Mouse (Mus musculus) midbrain, postnatal 0 days (tissue): ENCODE results near the gene Bag3. TPM values are rescaled to one million over a fixed set of nuclear protein-coding genes. Genes with fewer than 3 reads are reported as not detected.
A peak's percentile ranks its signal among the peaks of the same experiment; 100 is the strongest.

ENCODE experiments used
- ATAC-seq: fragments of 200-750 bp; cut with Nextera tagmentation; 2 replicates; pipeline ENCODE4 v1.8.0; 2017; ENCODE audit warnings: moderate number of reproducible peaks, mild to moderate bottlenecking, moderate TSS enrichment, moderate library complexity; ENCODE audit not compliant: low FRiP score
- DNase-seq: peaks from one replicate; pipeline ENCODE4 v3.0.0-alpha.2; 2015; ENCODE audit warnings: low spot score
- H3K27ac ChIP-seq: fragments of 300-500 bp; sonication (generic); 2 replicates; pipeline ENCODE4 v1.5.1; 2014; ENCODE audit warnings: low read depth, mild to moderate bottlenecking, low read length, mixed read lengths
- H3K27me3 ChIP-seq: fragments of 300-500 bp; sonication (generic); 2 replicates; pipeline ENCODE4 v1.6.1; 2014; ENCODE audit warnings: low read length, control low read depth, mixed read lengths; ENCODE audit not compliant: insufficient read depth
- H3K36me3 ChIP-seq: fragments of 300-500 bp; sonication (generic); 2 replicates; pipeline ENCODE4 v1.6.1; 2014; ENCODE audit warnings: low read length, control low read depth, mixed read lengths; ENCODE audit not compliant: insufficient read depth
- H3K4me1 ChIP-seq: fragments of 300-500 bp; sonication (generic); 2 replicates; pipeline ENCODE4 v1.6.1; 2014; ENCODE audit warnings: mild to moderate bottlenecking, control low read depth, antibody characterized with exemption, low read length, mixed read lengths; ENCODE audit not compliant: insufficient read depth
- H3K4me2 ChIP-seq: fragments of 300-500 bp; sonication (generic); 2 replicates; pipeline ENCODE4 v1.6.1; 2014; ENCODE audit warnings: low read depth, mild to moderate bottlenecking, low read length, mixed read lengths; ENCODE audit not compliant: poor library complexity, severe bottlenecking
- H3K4me3 ChIP-seq: fragments of 300-500 bp; sonication (generic); 2 replicates; pipeline ENCODE4 v1.5.1; 2014; ENCODE audit warnings: low read depth, mild to moderate bottlenecking, low read length, moderate library complexity
- H3K9ac ChIP-seq: fragments of 300-500 bp; sonication (generic); replicated peaks from 2 replicates; pipeline ENCODE4 v1.6.1; 2014; ENCODE audit warnings: mild to moderate bottlenecking, low read length, moderate library complexity, mixed read lengths; ENCODE audit not compliant: poor library complexity, severe bottlenecking
- H3K9me3 ChIP-seq: fragments of 300-500 bp; sonication (generic); 2 replicates; pipeline ENCODE4 v1.6.1; 2016; ENCODE audit warnings: low read length, control low read depth
- CTCF ChIP-seq: IDR thresholded peaks from 2 replicates; pipeline ENCODE4 v1.5.1; 2016; ENCODE audit warnings: antibody characterized with exemption, mild to moderate bottlenecking
- WGBS: fragments of 180-500 bp; shearing (Covaris S2); extraction: QIAGEN DNeasy Blood & Tissue Kit; methylation state at CpG from one replicate; pipeline ENCODE4 v1.1.7; 2014; 5-methylcytosine and 5-hydroxymethylcytosine counted together
- polyA plus RNA-seq: library from polyadenylated mRNA; unstranded; fragments of >200 nt; fragmentation: Nextera tagmentation; extraction: Ambion mirVana; gene quantifications from 2 replicates; pipeline ENCODE4 v1.2.1, GENCODE M21; 2015
- total RNA-seq: library from RNA; depleted of rRNA; stranded (reverse); fragments of >200 nt; gene quantifications from 2 replicates; pipeline ENCODE4 v1.2.3, GENCODE M21; 2014

Gene Bag3
- total and polyA plus RNA-seq, 2 experiments from 2014 or later, result 3.7 to 4.9 TPM

DNA sequence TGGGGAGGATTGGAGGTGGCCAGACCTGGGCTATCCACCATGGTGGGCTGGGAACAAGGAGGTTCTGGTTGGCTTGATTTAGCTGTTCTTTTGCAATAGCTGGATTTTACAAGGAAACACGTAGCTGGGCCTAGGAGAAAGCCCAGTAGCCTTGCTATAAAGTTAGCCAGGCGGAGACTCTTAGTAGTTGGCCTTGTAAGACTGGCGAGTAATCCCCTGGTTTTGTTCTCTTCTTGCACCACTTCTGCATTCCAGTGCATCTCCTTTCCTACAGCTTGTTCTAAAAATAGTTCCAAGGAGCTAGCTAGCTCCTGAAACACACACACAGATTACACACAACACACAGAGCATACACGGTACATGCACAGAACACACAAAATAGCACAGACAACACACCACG is 15.4 kb downstream of the Bag3 start:
- no peak for TF ChIP-seq CTCF
- Histone ChIP-seq H3K4me3 (no peak overlapping the region), H3K9ac (no peak overlapping the region), H3K36me3 (no peaks in the 10 kb centered on the region), H3K4me2 (no peak overlapping the region), H3K27me3 (no peaks in the 10 kb centered on the region), H3K9me3 (no peaks in the 10 kb centered on the region), H3K27ac (0 out of 2 replicates have a peak overlapping the region, but pooled peaks have one; percentile 26), H3K4me1 (peaks cover 16% of the 10 kb centered on the region)
- DNase-seq (no peak), ATAC-seq (no peak)
- WGBS, result 68% methylated on average over 5 of the region's 5 CpGs

DNA sequence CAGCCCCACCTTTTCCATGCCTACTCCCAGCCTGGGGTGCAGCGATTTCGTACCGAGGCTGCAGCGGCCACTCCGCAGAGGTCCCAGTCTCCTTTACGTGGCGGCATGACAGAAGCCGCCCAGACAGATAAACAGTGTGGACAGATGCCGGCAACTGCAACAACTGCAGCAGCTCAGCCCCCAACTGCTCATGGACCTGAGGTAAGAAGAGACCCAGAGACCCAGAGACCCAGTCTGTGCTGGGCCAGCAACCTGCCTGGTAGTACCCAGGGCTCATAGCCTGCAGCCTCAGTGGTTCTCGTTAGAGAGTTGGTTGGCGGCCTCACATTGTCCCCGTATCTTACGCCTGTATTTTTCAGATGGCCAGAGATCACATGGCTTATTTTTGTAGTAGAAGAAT is 16.7 kb downstream of the Bag3 start:
- WGBS, result 92% methylated on average over 13 of the region's 13 CpGs
- Histone ChIP-seq H3K4me2 (no peak overlapping the region), H3K4me1 (peaks cover 12% of the 10 kb centered on the region), H3K4me3 (no peak overlapping the region), H3K36me3 (no peaks in the 10 kb centered on the region), H3K27ac (no peak overlapping the region), H3K27me3 (no peaks in the 10 kb centered on the region), H3K9me3 (no peaks in the 10 kb centered on the region), H3K9ac (no peak overlapping the region)
- no peak for TF ChIP-seq CTCF
- ATAC-seq (no peak), DNase-seq (no peak)

DNA sequence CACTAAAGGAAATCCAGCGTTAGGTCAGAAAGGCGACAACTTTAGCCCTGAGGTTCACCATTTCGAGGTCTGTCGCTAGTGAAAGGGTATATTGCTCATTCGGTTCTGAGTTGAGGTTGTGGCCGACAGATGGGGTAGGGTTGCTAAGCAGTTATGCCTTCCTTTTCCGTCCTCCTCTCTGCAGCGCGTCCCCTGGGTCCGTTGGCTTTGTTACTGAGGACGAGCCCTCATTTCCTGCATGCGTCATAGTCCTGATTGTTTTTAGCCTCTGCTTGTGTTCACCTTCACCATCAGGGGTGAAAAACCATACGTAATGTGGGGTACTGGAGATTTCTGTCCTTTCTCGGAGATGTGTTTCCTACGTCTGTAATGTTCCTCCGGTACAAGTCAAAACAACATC is 17.3 kb downstream of the Bag3 start:
- Histone ChIP-seq H3K9ac (no peak overlapping the region), H3K27ac (no peak overlapping the region), H3K9me3 (no peaks in the 10 kb centered on the region), H3K4me3 (no peak overlapping the region), H3K4me1 (peaks cover 6% of the 10 kb centered on the region), H3K27me3 (no peaks in the 10 kb centered on the region), H3K36me3 (no peaks in the 10 kb centered on the region), H3K4me2 (no peak overlapping the region)
- DNase-seq (no peak), ATAC-seq (no peak)
- 88% methylated on average over 16 of the region's 16 CpGs for WGBS
- TF ChIP-seq CTCF, result no peak

DNA sequence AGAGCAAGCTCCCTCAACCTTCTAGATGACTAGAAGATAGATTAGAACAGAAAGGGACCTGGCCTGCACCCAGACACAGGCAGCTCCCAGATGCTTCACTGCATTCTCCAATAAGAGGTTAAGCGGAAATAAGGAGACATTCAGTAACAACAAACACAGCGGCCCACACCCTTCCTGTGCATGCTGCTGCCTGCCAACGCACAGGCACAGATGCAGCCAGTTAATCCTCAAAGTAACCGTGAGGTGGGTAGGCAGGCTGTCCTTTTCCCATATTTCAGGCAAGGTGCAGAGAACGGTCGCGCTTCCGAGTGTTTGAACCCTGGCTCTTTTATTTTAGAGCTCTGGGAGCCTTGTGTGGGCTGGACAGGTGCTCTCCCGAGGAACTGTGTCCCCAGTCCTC is 17.8 kb downstream of the Bag3 start:
- Histone ChIP-seq H3K36me3 (no peaks in the 10 kb centered on the region), H3K9me3 (no peaks in the 10 kb centered on the region), H3K27me3 (no peaks in the 10 kb centered on the region), H3K9ac (no peak overlapping the region), H3K27ac (no peak overlapping the region), H3K4me3 (no peak overlapping the region), H3K4me1 (peaks cover 4% of the 10 kb centered on the region), H3K4me2 (no peak overlapping the region)
- 65% methylated on average over 9 of the region's 9 CpGs for WGBS
- no peak for ATAC-seq
- TF ChIP-seq CTCF, result no peak
- DNase-seq, result peak; percentile 26

DNA sequence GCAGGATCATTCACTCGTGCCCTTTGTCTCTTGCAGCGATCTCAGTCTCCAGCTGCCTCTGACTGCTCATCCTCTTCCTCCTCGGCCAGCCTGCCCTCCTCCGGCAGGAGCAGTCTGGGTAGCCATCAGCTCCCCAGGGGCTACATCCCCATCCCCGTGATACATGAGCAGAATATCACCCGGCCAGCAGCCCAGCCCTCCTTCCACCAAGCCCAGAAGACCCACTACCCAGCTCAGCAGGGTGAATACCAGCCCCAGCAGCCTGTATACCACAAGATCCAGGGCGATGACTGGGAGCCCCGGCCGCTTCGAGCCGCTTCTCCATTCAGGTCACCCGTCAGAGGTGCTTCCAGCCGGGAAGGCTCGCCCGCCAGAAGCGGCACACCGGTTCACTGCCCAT is 18.4 kb downstream of the Bag3 start:
- no peak for ATAC-seq
- 81% methylated on average over 17 of the region's 17 CpGs for WGBS
- Histone ChIP-seq H3K36me3 (no peaks in the 10 kb centered on the region), H3K9me3 (no peaks in the 10 kb centered on the region), H3K27me3 (no peaks in the 10 kb centered on the region), H3K4me1 (peaks cover 4% of the 10 kb centered on the region), H3K27ac (no peak overlapping the region), H3K4me3 (no peak overlapping the region), H3K4me2 (no peak overlapping the region), H3K9ac (no peak overlapping the region)
- no peak for TF ChIP-seq CTCF
- no peak for DNase-seq

DNA sequence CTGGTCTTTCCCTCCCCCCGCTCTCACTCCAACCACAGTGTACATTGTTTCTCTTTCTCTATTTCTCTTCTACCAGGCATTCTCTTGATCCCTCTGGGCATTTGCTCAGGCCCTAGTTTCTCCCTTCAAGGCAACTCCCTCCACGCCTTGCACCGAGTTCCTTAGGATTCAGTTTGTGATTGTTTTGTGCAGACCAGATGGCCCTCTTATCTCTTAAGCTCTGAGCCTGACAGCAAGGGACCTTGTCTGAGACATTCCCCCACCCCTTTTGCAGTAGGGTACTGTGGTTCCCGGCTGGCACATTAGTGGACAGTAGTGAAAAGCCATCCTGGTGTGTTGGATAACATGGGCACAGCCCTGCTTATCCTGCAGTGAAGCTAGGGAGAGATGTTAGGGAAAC is 19.1 kb downstream of the Bag3 start:
- H3K4me2 ChIP-seq, result no peak overlapping the region
- H3K4me1 ChIP-seq, result peaks cover 4% of the 10 kb centered on the region
- H3K9ac ChIP-seq, result no peak overlapping the region
- ATAC-seq (no peak), DNase-seq (no peak)
- no peaks in the 10 kb centered on the region for H3K9me3 ChIP-seq
- 69% methylated on average over 4 of the region's 4 CpGs for WGBS
- H3K27me3 ChIP-seq, result no peaks in the 10 kb centered on the region
- no peak overlapping the region for H3K27ac ChIP-seq
- no peaks in the 10 kb centered on the region for H3K36me3 ChIP-seq
- no peak overlapping the region for H3K4me3 ChIP-seq
- no peak for TF ChIP-seq CTCF
